24 mouse cellular contexts compared by ENCODE assay signal in the genomic region with DNA sequence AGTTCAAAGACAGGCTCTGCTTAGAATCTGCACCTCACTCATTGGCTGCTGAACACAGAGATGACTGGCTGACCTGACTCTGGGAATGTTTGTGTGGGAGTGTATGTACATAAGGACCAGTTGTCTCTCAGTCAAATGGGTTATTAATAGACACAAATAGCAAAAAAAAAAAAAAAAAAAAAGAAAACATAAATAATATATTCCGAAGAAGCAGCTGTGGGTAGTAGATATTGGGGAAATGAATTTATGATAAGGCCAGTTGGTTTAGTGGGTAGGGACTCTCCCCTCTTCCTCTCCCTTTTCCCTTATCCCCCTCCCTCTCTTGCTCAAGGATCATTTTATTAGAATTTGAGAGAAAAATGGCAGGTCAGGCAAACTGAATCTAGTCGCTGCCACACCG. TPM values are rescaled to one million over a fixed set of nuclear protein-coding genes. Genes with fewer than 3 reads are reported as not detected.
A peak's percentile ranks its signal among the peaks of the same experiment; 100 is the strongest.
DNase-seq lines count a peak whose midpoint lies in the region; ATAC-seq and TF ChIP-seq lines count a peak whose summit lies in the region.
"Had no signal": no experiment of that assay in that cellular context is flagged by ENCODE, and none has a peak within 500 bp of the region (broad histone marks: within the 10 kb centered on the region; RNA-seq: fewer than 3 reads in every experiment).

No protein-coding gene starts in this region.

- TF ChIP-seq CTCF in liver, embryonic 14.5 days (IDR thresholded peaks at IDR 0.05; ENCODE audit: low read depth): no peak
- TF ChIP-seq CTCF in small intestine, adult 2 months (IDR thresholded peaks at IDR 0.05; ENCODE audit: extremely low read depth, insufficient read length, insufficient replicate concordance, low read depth, low read length): no peak

- H3K4me3 ChIP-seq in heart, embryonic 15.5 days: no peak overlapping the region
- H3K4me3 ChIP-seq in heart, embryonic 10.5 days: no peak overlapping the region
- H3K4me3 ChIP-seq in liver, embryonic 12.5 days: no peak overlapping the region
- H3K4me3 ChIP-seq in liver, embryonic 14.5 days (ENCODE audit: insufficient read depth in 1 of 2, low read depth in 2 of 2, low read length in 2 of 2): no peak overlapping the region
- H3K4me3 ChIP-seq in small intestine, adult 2 months (ENCODE audit: low read depth, low read length): no peak overlapping the region
- H3K4me3 ChIP-seq: forebrain, embryonic 10.5 days; forebrain, embryonic 13.5 days; gastrocnemius, adult 2 months; hindbrain, embryonic 12.5 days; hindbrain, embryonic 15.5 days had no signal

- no peak for DNase-seq in heart, embryonic 10.5 days (ENCODE audit: low spot score)
- no peak for DNase-seq in liver
- DNase-seq in liver, embryonic 14.5 days (ENCODE audit: low read depth in 3 of 3, low spot score in 3 of 3): no peak
- no peak for DNase-seq in frontal cortex, adult 2 months (ENCODE audit: extremely low spot score in 1 of 2, low spot score in 1 of 2)
- DNase-seq in thymus, postnatal 36 days: no peak
- DNase-seq: adrenal gland, adult 8-10 months; adrenal gland, postnatal 25 days; cerebellum, adult 11-12 months; cerebellum, adult 8-10 months; cerebellum, postnatal 14 days; gastrocnemius, adult 2 months; gastrocnemius, postnatal 14 days; heart, adult 18-20 months; heart, postnatal 14 days had no signal

- peaks cover 34% of the 10 kb centered on the region for H3K4me1 ChIP-seq in heart, embryonic 15.5 days (replicated peaks)
- H3K4me1 ChIP-seq in heart, embryonic 10.5 days: peaks cover 28% of the 10 kb centered on the region
- H3K4me1 ChIP-seq in liver, embryonic 12.5 days: peaks cover 59% of the 10 kb centered on the region
- peaks cover 32 to 38% of the 10 kb centered on the region in 2 experiments for H3K4me1 ChIP-seq in liver, embryonic 14.5 days (replicated peaks; ENCODE audit: control insufficient read depth in 2 of 2, insufficient read depth in 2 of 2, low read length in 1 of 2)
- peaks cover 11% of the 10 kb centered on the region; the same call in 1 of the 2 replicates for H3K4me1 ChIP-seq in small intestine, adult 2 months (ENCODE audit: control insufficient read depth, insufficient read depth, insufficient read length, low read length)

- no peaks in the 10 kb centered on the region for H3K9me3 ChIP-seq in heart, embryonic 15.5 days (replicated peaks)
- no peaks in the 10 kb centered on the region for H3K9me3 ChIP-seq in heart, embryonic 10.5 days
- H3K9me3 ChIP-seq in liver, embryonic 12.5 days (replicated peaks): no peaks in the 10 kb centered on the region
- H3K9me3 ChIP-seq in liver, embryonic 14.5 days (ENCODE audit: control insufficient read depth, low read length): no peaks in the 10 kb centered on the region
- H3K9me3 ChIP-seq: forebrain, embryonic 10.5 days; forebrain, embryonic 13.5 days; hindbrain, embryonic 12.5 days; hindbrain, embryonic 15.5 days had no signal

- no peak for TF ChIP-seq EP300 in liver, embryonic 14.5 days (IDR thresholded peaks at IDR 0.05; ENCODE audit: low read depth)

- 83% methylated on average over 3 of the region's 3 CpGs for WGBS in heart, embryonic 15.5 days
- WGBS in heart, embryonic 10.5 days: 95% methylated on average over 3 of the region's 3 CpGs
- 85% methylated on average over 3 of the region's 3 CpGs for WGBS in liver, embryonic 12.5 days (ENCODE audit: insufficient replicate concordance)
- WGBS in liver, embryonic 14.5 days (ENCODE audit: insufficient replicate concordance): 71% methylated on average over 3 of the region's 3 CpGs
- WGBS in small intestine, adult 2 months: 95% methylated on average over 3 of the region's 3 CpGs

- no peak overlapping the region for H3K9ac ChIP-seq in heart, embryonic 15.5 days
- H3K9ac ChIP-seq in liver, embryonic 12.5 days: 0 out of 2 replicates have a peak overlapping the region, but pooled peaks have one; percentile 95
- H3K9ac ChIP-seq in liver, embryonic 14.5 days (replicated peaks): no peak overlapping the region; the same call in 1 of the 2 replicates
- H3K9ac ChIP-seq: forebrain, embryonic 13.5 days; hindbrain, embryonic 12.5 days; hindbrain, embryonic 15.5 days had no signal

- no peak for ATAC-seq in heart, embryonic 15.5 days (replicated peaks; ENCODE audit: insufficient number of reproducible peaks, insufficient read depth, low FRiP score, low read depth)
- no peak for ATAC-seq in liver, embryonic 12.5 days
- ATAC-seq in liver, embryonic 14.5 days (ENCODE audit: insufficient read depth): no peak
- ATAC-seq: activated CD4-positive, CD25-positive, alpha-beta regulatory T cell, adult 4 months; CD4-positive, CD25-positive, alpha-beta regulatory T cell, adult 4 months; forebrain, embryonic 13.5 days; forebrain, embryonic 16.5 days had no signal

- no peaks in the 10 kb centered on the region for H3K27me3 ChIP-seq in heart, embryonic 15.5 days
- no peaks in the 10 kb centered on the region for H3K27me3 ChIP-seq in heart, embryonic 10.5 days (ENCODE audit: insufficient read depth, poor library complexity, severe bottlenecking)
- H3K27me3 ChIP-seq in liver, embryonic 12.5 days (replicated peaks): no peaks in the 10 kb centered on the region
- no peaks in the 10 kb centered on the region for H3K27me3 ChIP-seq in liver, embryonic 14.5 days (ENCODE audit: control insufficient read depth, insufficient read depth, low read length)
- H3K27me3 ChIP-seq in small intestine, adult 2 months (ENCODE audit: control insufficient read depth, insufficient read depth, low read length): no peaks in the 10 kb centered on the region
- H3K27me3 ChIP-seq: forebrain, embryonic 13.5 days; hindbrain, embryonic 12.5 days; hindbrain, embryonic 15.5 days had no signal

- H3K4me2 ChIP-seq in heart, embryonic 15.5 days: no peak overlapping the region
- H3K4me2 ChIP-seq in liver, embryonic 12.5 days: peak overlapping the region; percentile 94
- peak overlapping the region; percentile 98 for H3K4me2 ChIP-seq in liver, embryonic 14.5 days (ENCODE audit: low read depth)
- H3K4me2 ChIP-seq: forebrain, embryonic 13.5 days; hindbrain, embryonic 12.5 days; hindbrain, embryonic 15.5 days had no signal

- TF ChIP-seq POLR2A in small intestine, adult 2 months (IDR thresholded peaks at IDR 0.05; ENCODE audit: low read depth, low read length): no peak

- H3K36me3 ChIP-seq in heart, embryonic 15.5 days: peaks cover 11% of the 10 kb centered on the region
- H3K36me3 ChIP-seq in heart, embryonic 10.5 days: peaks cover 36% of the 10 kb centered on the region
- H3K36me3 ChIP-seq in liver, embryonic 12.5 days: peaks cover 57% of the 10 kb centered on the region
- peaks cover 27% of the 10 kb centered on the region for H3K36me3 ChIP-seq in liver, embryonic 14.5 days (replicated peaks; ENCODE audit: control insufficient read depth, insufficient read depth, low read depth)
- peaks cover 31% of the 10 kb centered on the region for H3K36me3 ChIP-seq in small intestine, adult 2 months (ENCODE audit: control insufficient read depth, insufficient read depth, low read length)

- H3K27ac ChIP-seq in heart, embryonic 15.5 days: peak overlapping the region; percentile 25; the same call in 1 of the 2 replicates
- no peak overlapping the region for H3K27ac ChIP-seq in heart, embryonic 10.5 days
- peak overlapping the region; percentile 92 for H3K27ac ChIP-seq in liver, embryonic 12.5 days
- no peak overlapping the region for H3K27ac ChIP-seq in liver, embryonic 14.5 days
- peak overlapping the region; percentile 47; the same call in 1 of the 2 replicates for H3K27ac ChIP-seq in small intestine, adult 2 months (ENCODE audit: insufficient read depth, low read depth, low read length)
- H3K27ac ChIP-seq: forebrain, embryonic 10.5 days; forebrain, embryonic 13.5 days; gastrocnemius, adult 2 months; hindbrain, embryonic 12.5 days; hindbrain, embryonic 15.5 days had no signal

RNA-seq across cellular contexts. Expression of a gene that starts 3.3 kb away (rescaled TPM):
- polyA plus RNA-seq in heart, embryonic 15.5 days (2015; fragmentation: Nextera tagmentation; extraction: Ambion mirVana): 199 and 204 TPM in 2 replicates
- 162 and 217 TPM in 2 replicates for polyA plus RNA-seq in heart, embryonic 10.5 days (2016; fragmentation: Nextera tagmentation; extraction: Ambion mirVana)
- 99.5 and 104 TPM in 2 replicates for polyA plus RNA-seq in liver, embryonic 12.5 days (2016; fragmentation: Nextera tagmentation; extraction: Ambion mirVana)
- 54.6 and 73.7 TPM in 2 replicates for polyA plus RNA-seq in liver, embryonic 14.5 days (2012; rRNA removed)
- 59.2 and 67.8 TPM in 2 replicates for polyA plus RNA-seq in liver, embryonic 14.5 days (2014; fragmentation: Nextera tagmentation; extraction: Ambion mirVana)
- polyA plus RNA-seq in small intestine, adult 2 months (2012; rRNA removed): 74.2 and 125 TPM in 2 replicates
- polyA plus RNA-seq in frontal cortex, adult 2 months (2012; rRNA removed): 155 and 158 TPM in 2 replicates

RNA-seq across cellular contexts. Expression of a gene that starts 3.4 kb away (rescaled TPM):
- 2.5 TPM in 2 replicates for polyA plus RNA-seq in heart, embryonic 15.5 days (2015; fragmentation: Nextera tagmentation; extraction: Ambion mirVana)
- polyA plus RNA-seq in heart, embryonic 10.5 days (2016; fragmentation: Nextera tagmentation; extraction: Ambion mirVana): 1.9 and 2.6 TPM in 2 replicates
- polyA plus RNA-seq in liver, embryonic 12.5 days (2016; fragmentation: Nextera tagmentation; extraction: Ambion mirVana): 3.9 and 4.1 TPM in 2 replicates
- polyA plus RNA-seq in liver, embryonic 14.5 days (2012; rRNA removed): 1.0 and 1.2 TPM in 2 replicates
- polyA plus RNA-seq in liver, embryonic 14.5 days (2014; fragmentation: Nextera tagmentation; extraction: Ambion mirVana): 2.2 and 2.8 TPM in 2 replicates
- 0.42 and 1.3 TPM in 2 replicates for polyA plus RNA-seq in small intestine, adult 2 months (2012; rRNA removed)
- polyA plus RNA-seq in frontal cortex, adult 2 months (2012; rRNA removed): 1.3 TPM in 2 replicates

RNA-seq across cellular contexts. Expression of a gene that starts 37.1 kb away (rescaled TPM):
- 0.87 and 1.9 TPM in 2 replicates for polyA plus RNA-seq in heart, embryonic 15.5 days (2015; fragmentation: Nextera tagmentation; extraction: Ambion mirVana)
- polyA plus RNA-seq in heart, embryonic 10.5 days (2016; fragmentation: Nextera tagmentation; extraction: Ambion mirVana): 1.4 and 1.5 TPM in 2 replicates
- polyA plus RNA-seq in liver, embryonic 12.5 days (2016; fragmentation: Nextera tagmentation; extraction: Ambion mirVana): 0.57 and 0.60 TPM in 2 replicates
- polyA plus RNA-seq in liver, embryonic 14.5 days (2012; rRNA removed): 0.31 and 0.57 TPM in 2 replicates
- 0.30 and 0.57 TPM in 2 replicates for polyA plus RNA-seq in liver, embryonic 14.5 days (2014; fragmentation: Nextera tagmentation; extraction: Ambion mirVana)
- polyA plus RNA-seq in small intestine, adult 2 months (2012; rRNA removed): 0.25 and 0.68 TPM in 2 replicates
- 35.6 and 40.1 TPM in 2 replicates for polyA plus RNA-seq in frontal cortex, adult 2 months (2012; rRNA removed)

Comparison
In these comparisons a context has a peak if more than half of its experiments do, and no peak if none do; other contexts are left out.
1. H3K27ac ChIP-seq: peak in heart, embryonic 15.5 days (single experiment), liver, embryonic 12.5 days (single experiment) and small intestine, adult 2 months (single experiment); none in heart, embryonic 10.5 days (single experiment) and liver, embryonic 14.5 days (single experiment).
2. RNA of a gene that starts 37.1 kb away (polyA plus RNA-seq): 35.6 to 40.1 TPM in frontal cortex, adult 2 months; 1.4 to 1.5 TPM in heart, embryonic 10.5 days, 0.87 to 1.9 TPM in heart, embryonic 15.5 days, 0.25 to 0.68 TPM in small intestine, adult 2 months, 0.57 to 0.60 TPM in liver, embryonic 12.5 days and 0.30 to 0.57 TPM in liver, embryonic 14.5 days; every median in the first group is over 10 times any median in the second.